Mouse (Mus musculus) adrenal gland, adult 2 months (tissue): Measurements from ENCODE around the gene Olfr1537. TPM values are rescaled to one million over a fixed set of nuclear protein-coding genes. Genes with fewer than 3 reads are reported as not detected.

ENCODE experiments used
- DNase-seq: peaks from one replicate; pipeline ENCODE4 v3.0.0; 2021
- long read RNA-seq: library from polyadenylated mRNA; stranded (forward); transcript quantifications from one replicate; pipeline ENCODE4 v2.0.0, GENCODE M21; 2021
- polyA plus RNA-seq: library from polyadenylated mRNA; depleted of rRNA; stranded (reverse); fragments of >200 nt; gene quantifications from 2 replicates; pipeline ENCODE4 v1.2.3, GENCODE M21; 2012; rRNA removed
- total RNA-seq, 2 experiments: library from RNA; stranded (reverse); gene quantifications; 2 replicates each; pipeline ENCODE4 v1.2.3; 2021

The Olfr1537 gene
- total RNA-seq (not detected), polyA plus RNA-seq (not detected in 2 replicates)
- long read RNA-seq: 0 reads

DNA sequence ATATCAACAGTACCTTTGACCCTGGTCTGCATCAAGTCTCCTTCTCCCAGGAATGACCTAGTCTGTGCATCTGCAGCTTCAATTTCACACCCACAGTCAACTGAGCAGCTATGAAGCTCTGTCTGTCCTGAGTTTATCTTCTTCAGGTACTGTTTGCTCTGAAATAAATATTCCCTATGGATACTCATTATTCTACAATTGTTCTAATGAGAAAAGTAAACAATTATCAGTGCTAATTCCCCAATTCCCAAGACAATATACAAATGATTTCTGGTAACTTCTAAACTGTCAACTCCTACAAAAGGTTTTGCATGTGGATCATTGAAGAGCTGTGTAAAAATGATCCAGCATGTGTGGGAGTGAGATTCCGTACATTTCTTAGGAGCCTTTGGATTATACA lies at the start of gene Olfr1537:
TSS of gene Olfr1537 (minus strand) at position 101 of the 400 bp plus-strand sequence.
- DNase-seq: no peak

- DNase-seq: no peak
These were observed 37.3 kb upstream of the Olfr1537 start for GRCm38 (mm10) chr9:39287136-39287535.

GRCm38 (mm10) chr9:39276718-39277117 lies 26.9 kb upstream of the Olfr1537 start, which contains the start of gene Olfr945:
Gene Olfr945 (minus strand): TSS chr9:39276818.
- DNase-seq: no peak

DNA sequence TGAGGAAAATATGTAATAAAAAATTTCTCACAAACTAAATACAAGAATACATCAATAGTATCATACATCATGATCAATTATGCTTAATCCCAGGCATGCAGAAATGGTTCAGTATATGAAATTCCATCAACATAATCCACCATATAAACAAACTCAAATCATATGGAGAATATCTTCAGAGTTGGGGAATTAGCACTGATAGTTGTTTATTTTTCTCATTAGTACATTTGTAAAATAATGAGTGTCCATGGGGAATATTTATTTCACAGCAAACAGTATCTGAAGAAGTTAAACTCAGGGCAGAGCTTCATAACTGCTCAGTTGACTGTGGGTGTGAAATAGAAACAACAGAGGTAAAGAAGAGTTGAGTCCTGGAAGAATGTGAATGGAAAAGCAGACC lies 48.2 kb downstream of the Olfr1537 start, which contains the start of gene Olfr944:
TSS of gene Olfr944 (plus strand) at position 301 of the 400 bp plus-strand sequence.
- DNase-seq: no peak

Other genes with a start within 250 kb of the Olfr1537 start
- gene Olfr146, start 226.6 kb downstream of the Olfr1537 start, total RNA-seq: not detected
- not detected in 2 replicates for gene Olfr146, start 226.6 kb downstream of the Olfr1537 start, polyA plus RNA-seq
- gene Olfr937, start 185.0 kb downstream of the Olfr1537 start, total RNA-seq: not detected
- not detected in 2 replicates for gene Olfr937, start 185.0 kb downstream of the Olfr1537 start, polyA plus RNA-seq
- not detected for gene Olfr938, start 171.1 kb downstream of the Olfr1537 start, total RNA-seq
- not detected in 2 replicates for gene Olfr938, start 171.1 kb downstream of the Olfr1537 start, polyA plus RNA-seq
- not detected for gene Olfr27, start 121.9 kb downstream of the Olfr1537 start, total RNA-seq
- not detected in 2 replicates for gene Olfr27, start 121.9 kb downstream of the Olfr1537 start, polyA plus RNA-seq
- gene Olfr943, start 83.7 kb downstream of the Olfr1537 start, total RNA-seq: not detected
- not detected in 2 replicates for gene Olfr943, start 83.7 kb downstream of the Olfr1537 start, polyA plus RNA-seq
- gene Olfr944, start 48.1 kb downstream of the Olfr1537 start, total RNA-seq: not detected
- gene Olfr944, start 48.1 kb downstream of the Olfr1537 start, polyA plus RNA-seq: not detected in 2 replicates
- gene Olfr945, start 26.8 kb upstream of the Olfr1537 start, total RNA-seq: not detected
- gene Olfr945, start 26.8 kb upstream of the Olfr1537 start, polyA plus RNA-seq: not detected in 2 replicates
- not detected for gene Olfr948, start 76.1 kb upstream of the Olfr1537 start, total RNA-seq
- not detected in 2 replicates for gene Olfr948, start 76.1 kb upstream of the Olfr1537 start, polyA plus RNA-seq
- not detected for gene Olfr951, start 137.4 kb upstream of the Olfr1537 start, total RNA-seq
- gene Olfr951, start 137.4 kb upstream of the Olfr1537 start, polyA plus RNA-seq: not detected in 2 replicates
- not detected for gene Olfr952, start 177.2 kb upstream of the Olfr1537 start, total RNA-seq
- not detected in 2 replicates for gene Olfr952, start 177.2 kb upstream of the Olfr1537 start, polyA plus RNA-seq
- not detected for gene Olfr954, start 206.7 kb upstream of the Olfr1537 start, total RNA-seq
- not detected in 2 replicates for gene Olfr954, start 206.7 kb upstream of the Olfr1537 start, polyA plus RNA-seq
- not detected for gene Olfr955, start 221.9 kb upstream of the Olfr1537 start, total RNA-seq
- not detected in 2 replicates for gene Olfr955, start 221.9 kb upstream of the Olfr1537 start, polyA plus RNA-seq
- gene Olfr44, start 244.0 kb upstream of the Olfr1537 start, total RNA-seq: not detected
- not detected in 2 replicates for gene Olfr44, start 244.0 kb upstream of the Olfr1537 start, polyA plus RNA-seq